Mouse (Mus musculus) hindlimb bud, embryonic 11.5 days (tissue): ENCODE measurements around the gene Nudcd2.

ENCODE experiments used
- DNase-seq: peaks from one replicate; pipeline ENCODE4 v3.0.0-alpha.2; 2012; ENCODE audit warnings: low read depth, low spot score; ENCODE audit errors: extremely low spot score

Gene Nudcd2

GRCm38 (mm10) chr11:40755109-40755627 lies 21.7 kb downstream of the Nudcd2 start, which contains the start of gene Ccng1:
Ccng1 (minus strand) TSS chr11:40755311.
- peak; percentile 82 for DNase-seq

DNA sequence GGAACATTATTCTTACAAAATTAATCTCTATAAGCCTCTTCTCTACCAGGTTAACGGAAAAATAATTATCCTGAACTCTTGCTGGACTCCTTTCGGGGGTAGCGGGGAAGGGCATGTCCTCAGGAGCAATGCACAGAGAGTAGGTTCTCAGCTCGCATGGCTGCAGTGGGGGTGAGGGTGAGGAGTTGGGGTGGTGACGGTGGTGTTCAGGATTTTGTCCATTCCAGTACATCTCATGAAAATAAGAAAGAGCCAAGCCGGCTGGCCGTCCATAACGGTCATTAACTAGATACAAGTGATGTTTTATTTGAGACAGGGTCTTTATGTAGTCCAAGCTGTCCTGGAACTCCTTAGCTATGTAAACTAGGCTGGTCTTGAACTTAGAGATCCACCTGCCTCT lies 22.5 kb downstream of the Nudcd2 start:
- DNase-seq, result no peak

DNA sequence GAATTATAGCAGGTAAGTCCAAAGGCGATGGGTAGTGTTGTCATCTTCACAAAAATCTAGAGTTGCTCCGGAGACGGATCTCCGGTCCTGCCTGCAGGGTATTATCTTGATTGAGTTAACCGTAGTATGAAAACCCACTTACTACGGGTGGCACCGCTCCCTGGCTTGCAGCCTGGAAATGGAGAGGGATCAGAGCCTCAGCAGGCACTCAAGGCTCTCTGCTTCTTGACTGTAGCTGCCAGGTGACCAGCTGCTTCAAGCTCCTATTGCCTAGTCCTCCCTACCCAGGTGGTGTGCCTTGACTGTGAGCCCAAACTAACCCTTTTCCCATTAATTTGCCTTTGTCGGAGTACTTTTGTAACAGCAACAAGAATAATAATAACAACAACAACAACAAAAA lies 26.4 kb downstream of the Nudcd2 start:
- DNase-seq, result no peak

DNA sequence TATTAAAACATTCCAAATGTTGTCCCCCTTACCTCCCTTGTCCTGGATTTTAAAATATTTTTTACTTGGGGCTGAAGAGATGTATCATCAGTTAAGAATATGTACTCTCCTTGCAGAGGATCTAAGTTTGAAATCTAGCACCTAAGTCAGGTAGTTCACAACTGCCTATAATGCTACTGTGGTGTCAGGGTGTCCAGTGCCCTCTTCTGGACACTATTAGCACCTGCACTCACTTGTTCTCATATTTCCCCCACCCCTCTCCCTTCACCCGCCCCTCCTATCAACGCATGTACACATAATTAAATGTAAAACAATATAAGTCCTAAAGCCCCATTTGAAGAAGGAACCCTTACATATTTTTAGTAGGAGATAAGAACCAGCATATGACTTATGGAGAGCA lies 29.9 kb downstream of the Nudcd2 start:
- DNase-seq, result no peak

DNA sequence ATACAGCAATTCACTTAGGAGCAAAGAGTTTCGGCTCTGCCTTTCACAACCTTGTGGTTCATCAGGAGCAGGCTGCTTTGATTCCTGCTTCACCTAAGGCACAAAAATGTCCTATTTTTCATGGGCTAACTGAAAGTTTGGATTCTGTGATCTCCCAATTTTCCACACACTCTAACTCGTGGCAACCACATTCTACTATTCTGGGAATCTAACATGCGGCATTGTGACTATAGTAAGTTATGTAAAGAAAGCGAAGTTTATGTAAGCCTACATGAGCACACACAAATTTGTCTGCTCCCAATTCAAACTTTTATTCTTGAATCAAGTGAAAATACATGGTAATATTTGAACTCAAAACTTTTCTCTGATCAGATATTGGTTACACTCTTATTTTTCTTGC lies 31.2 kb downstream of the Nudcd2 start:
- DNase-seq, result no peak

GRCm38 (mm10) chr11:40775315-40776269 lies 42.1 kb downstream of the Nudcd2 start:
- peak; percentile 52 for DNase-seq

DNA sequence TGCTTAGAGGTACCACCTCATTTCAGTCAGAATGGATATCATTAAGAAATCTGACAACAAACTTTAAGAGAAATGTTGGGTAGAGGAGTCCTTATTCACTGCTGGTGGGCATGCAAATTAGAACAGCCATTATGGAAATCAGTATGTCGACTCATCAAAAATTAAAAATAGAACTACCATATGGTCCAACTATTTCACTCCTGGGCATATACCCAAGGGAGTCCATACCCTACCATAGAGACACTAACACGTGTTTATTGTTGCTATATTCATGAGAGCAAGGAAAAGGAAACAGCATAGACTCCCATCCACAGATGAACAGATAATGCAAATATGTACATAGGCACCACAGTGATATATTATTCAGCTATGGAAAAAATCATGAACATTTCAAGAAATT lies 48.4 kb downstream of the Nudcd2 start:
- no peak for DNase-seq

DNA sequence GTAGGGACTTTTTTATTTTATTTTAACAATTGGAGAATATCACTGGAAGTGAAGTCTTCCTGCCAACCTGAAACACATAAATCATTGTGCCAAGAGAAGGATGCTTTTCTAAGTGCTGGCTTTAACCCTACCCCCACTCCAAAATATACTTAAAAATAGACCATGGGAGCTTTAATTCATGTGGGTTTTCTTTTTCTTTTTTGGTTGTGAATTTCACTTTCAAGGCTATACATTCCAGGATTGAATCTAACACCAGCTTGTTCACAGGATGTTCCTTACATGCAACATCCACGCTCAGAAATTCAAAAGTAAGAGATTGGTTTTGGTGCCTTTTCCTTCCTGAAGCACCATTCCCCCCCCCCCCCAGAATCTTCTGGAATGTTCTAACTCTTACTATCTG lies 49.9 kb downstream of the Nudcd2 start:
- no peak for DNase-seq

DNA sequence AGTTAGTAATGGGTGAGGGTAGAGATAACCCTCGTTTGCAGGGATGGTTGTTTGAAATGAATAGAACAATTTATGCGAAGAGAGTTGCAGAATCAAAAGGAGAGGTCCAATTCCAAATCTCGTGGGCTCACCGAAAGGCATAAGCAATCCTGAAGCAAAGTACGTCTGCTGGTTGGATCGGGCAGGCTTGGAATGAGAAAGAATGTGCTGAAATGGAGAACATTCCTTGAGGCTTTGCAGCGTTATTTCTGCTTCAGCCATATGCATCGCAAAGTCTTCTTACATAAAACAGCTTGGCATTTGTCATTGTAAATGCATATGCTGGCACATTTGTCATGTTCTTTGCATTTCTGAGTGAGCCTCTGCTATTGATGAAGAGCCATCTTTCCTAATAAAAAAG lies 50.9 kb downstream of the Nudcd2 start:
- DNase-seq, result no peak

GRCm38 (mm10) chr11:40786900-40787299 lies 53.4 kb downstream of the Nudcd2 start:
- no peak for DNase-seq
